Mouse (Mus musculus) urinary bladder, postnatal 36 days (tissue): ENCODE data around the gene Gnb3.
A peak's percentile ranks its signal among the peaks of the same experiment; 100 is the strongest.
"Not testable (repeated sequence)": the region's sequence is repeated elsewhere in the genome, so short reads cannot be mapped to it uniquely, and the experiment has no call there.

Experiments used
- DNase-seq, 2 experiments: peaks; one replicate each; pipeline ENCODE4 v3.0.0; 2022; ENCODE audit warnings: low spot score in 2 of 2, mixed read lengths in 1 of 2

The Gnb3 gene

DNA sequence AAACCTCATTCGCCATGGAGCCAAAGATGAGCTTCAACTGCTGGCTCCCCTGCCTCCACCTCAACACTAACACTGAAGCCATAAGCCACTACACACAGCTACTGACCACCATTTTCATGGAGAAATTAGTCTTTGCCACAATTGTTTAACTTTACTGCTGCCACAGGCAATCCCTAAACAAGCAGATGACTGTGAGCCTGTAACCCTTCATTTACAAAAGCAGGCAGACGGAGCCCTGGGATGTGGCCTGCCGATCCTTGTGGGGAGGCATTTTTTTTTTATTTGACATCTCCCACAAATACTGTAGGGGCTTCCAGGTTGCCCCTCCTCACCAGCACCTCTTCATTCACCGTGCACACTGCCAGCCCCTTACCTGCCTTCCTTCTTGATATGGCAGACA, 23.5 kb downstream of the Gnb3 start:
- no peak for DNase-seq

DNA sequence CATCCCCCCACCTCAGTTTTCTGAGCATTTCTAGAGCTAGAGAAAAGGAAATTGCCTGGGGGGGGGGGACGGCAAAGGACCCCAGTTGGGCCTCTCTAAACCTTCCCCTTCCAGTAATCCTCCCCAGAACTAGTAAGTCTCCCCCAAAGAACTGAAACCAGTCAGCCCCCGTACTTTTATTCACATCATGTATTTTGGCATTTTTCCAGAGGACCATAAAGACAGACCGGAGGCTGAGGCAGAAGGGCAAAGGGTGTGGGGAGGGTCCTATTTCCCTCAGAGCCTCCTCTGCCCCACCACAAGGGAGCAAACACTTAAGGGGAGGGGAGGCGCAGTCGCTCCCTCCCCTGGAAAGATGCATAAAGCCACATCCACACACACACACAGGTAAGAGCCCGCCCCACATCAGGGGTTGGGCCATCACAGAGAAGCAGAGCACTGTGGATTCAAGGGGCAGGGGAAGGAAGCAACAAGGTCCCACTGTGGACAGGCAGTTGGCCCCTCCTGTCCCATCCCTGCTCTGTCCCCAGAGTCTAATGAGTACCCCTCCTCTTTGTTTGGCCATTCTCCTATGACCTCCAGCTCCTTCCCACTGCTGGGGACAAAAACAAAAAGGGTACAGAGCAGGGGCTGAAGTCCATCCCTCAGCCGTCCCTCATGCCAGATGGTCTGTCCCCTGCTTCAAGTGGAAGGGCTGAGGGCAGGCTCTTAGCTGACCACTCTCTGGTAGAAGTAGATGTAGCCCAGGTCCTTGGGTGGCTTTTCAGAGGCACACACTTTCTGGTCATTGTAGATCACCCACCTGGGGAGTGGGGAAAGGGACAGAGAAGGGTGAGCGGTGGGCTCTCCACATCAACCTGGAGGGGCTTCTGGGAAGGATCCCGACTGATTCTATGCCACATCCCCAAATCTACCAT, 25.0 kb downstream of the Gnb3 start:
- DNase-seq: no peak

DNA sequence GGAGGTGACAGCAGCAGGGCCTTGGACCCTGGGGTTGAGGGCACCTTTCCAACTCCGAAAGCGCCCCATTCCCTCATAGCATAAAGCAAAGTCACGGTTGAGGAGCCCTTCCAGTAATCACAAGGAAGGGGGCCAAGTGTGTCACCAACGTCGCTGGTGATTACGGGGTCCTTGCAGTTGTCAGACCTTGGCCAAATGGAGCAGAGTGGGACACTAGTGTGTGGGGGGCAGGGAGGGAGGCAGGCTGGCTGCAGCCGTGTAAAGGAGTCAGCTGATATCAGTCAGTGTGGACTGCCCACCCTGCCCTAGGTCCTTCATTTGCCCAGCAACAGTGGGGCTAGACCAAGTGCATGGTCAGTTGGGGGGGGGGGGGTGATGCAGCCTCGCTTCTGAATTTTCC, 25.6 kb downstream of the Gnb3 start:
- no peak for DNase-seq

DNA sequence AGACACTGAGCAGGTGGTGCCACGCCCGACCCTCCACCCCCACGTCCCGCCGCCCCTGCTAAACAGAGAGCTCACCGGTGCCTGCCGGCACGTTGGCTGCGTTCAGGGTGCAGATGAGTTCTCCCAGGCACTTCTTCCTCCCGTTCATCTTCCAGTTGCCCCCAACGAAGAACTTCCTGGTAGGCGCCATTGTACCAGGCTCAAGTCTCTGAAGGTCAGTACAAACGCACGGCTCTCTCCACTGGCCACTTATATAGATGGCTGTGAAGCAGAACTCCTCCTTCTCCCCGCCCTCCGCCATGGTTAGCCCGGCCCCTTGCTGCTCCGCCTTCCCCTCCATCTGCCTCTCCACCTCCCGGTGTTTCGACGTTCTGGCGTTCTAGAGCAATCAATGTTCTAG, 26.1 kb downstream of the Gnb3 start, which contains the start of gene Tpi1:
Gene Tpi1 (minus strand): TSS at position 364 of the 400 bp plus-strand sequence.
- peak; percentile 91 to 93 for DNase-seq

DNA sequence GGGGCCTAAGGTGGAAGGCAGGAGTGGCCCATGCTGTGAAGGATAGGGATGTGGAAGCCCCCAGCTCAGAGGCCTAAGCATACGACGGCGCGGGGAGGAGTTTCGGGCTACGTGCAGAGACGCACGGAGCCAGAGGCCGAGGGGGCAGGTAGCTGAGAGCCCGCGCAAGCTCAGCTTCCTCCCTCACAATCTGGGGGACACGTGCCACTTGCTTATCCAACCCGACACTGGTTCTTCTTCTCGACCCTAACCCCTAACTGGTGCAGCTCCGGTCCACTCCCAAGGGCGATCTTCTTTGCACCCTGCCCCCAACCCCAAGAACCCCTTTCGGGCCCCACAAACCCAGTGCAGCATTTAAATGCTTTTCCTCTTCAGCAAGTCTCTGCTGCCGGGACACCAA, 26.6 kb downstream of the Gnb3 start:
- peak; percentile 37 to 63 for DNase-seq

DNA sequence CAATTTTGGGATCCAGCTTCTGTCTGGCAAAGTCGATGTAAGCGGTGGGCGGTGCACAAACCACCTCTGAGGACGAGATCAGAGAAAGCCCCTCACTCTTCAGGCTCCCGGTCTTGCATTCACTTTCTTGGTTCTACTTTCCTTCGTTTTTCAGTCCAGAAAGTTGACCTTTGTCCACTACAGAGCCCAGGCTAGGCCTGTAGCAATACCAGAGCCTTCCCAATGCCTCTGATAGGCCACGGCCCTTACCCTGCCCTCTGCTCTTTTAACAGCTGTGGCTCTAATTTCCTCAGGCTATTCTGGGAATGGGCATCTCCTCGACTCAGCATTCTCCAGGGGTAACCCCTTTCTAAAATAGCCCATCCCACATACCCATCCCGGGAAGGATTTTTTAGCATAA, 27.2 kb downstream of the Gnb3 start:
- no peak for DNase-seq

DNA sequence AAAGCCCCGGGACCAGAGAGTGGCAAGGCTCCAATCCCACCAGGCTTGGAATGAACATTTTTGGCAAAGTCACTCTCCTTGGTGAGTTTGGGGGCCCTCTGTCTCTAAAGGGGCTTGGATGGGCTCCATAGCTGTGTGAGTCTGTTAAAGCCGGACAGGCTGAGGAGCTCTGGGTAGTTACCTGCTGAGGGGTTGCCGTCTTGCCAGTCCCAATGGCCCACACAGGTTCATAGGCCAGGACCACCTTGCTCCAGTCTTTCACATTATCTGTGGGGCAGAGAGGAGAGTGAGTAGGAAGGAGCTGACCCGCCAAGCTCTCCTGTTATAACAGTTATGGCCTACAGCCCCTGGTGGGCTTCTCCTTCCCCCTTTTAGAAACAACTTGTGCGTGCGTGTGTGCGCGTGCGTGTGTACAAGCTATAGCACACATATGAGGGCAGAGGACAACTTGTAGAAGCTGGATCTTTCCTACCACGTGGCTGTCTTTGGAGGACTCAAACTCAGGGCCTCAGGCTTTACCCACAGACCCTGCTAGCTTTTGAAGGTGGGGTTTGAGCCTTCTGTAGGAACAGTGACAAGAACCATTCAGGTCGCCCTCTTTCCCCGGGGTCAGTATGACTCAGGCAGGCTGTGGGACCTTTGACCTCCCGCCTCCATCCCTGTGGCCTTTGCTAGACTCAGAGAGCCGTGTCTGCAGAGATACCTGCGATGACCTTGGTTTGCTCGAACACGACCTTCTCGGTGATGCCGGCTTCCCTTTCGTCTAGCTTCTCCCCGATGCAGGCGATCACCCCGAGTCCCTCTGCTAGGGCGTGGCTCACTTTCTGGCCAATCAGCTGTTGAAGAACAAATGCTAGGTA, 28.1 kb downstream of the Gnb3 start:
- DNase-seq: no peak

DNA sequence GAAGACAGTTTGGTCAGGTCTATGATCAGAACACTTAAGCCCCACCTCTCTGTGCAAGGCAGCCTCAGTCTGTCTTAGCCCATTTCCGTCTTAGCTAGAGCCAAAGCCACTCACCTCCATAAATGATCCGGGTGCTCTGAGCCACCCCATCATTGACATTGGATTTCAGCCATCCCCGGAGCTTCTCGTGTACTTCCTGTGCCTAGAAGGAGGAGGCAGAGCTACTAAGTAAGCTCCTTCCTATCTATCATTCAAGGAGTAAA, 28.7 kb downstream of the Gnb3 start:
- no peak for DNase-seq

DNA sequence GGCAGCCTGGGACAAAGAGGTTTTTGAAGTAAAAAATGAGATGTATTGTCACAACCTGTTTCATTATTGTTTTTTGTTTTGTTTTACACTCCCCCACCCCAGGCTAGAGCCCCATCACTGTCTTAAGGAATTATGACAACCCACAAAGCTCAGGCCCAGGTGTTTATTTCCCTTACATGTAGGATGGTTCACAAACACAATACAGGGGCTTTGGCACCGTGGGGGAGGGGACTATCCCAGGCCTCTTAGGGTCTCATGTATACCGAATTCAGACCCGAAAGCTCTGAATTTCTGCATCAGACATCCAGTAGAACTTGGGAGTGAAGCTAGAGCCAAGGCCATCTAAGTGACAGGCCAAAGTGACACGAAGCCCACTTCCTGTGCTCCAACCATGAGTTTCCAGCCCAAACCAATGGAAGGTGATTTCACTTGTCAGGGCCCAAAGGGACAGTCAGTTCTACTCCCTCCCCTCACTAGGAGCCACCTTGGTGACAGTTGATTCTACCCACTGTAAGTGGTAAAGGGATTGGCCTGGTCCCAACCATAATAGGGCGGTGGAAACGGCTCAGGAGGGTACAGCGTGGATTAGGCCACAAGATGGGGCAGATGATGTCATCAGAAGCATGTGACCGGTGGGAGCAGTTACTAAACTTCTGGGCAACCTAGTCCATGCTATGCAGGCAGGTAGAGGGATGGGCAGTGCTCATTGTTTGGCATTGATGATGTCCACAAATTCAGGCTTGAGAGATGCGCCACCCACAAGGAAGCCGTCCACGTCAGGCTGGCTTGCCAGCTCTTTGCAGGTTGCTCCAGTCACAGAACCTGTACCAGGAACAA, 29.3 kb downstream of the Gnb3 start:
- DNase-seq: not testable (repeated sequence)

DNA sequence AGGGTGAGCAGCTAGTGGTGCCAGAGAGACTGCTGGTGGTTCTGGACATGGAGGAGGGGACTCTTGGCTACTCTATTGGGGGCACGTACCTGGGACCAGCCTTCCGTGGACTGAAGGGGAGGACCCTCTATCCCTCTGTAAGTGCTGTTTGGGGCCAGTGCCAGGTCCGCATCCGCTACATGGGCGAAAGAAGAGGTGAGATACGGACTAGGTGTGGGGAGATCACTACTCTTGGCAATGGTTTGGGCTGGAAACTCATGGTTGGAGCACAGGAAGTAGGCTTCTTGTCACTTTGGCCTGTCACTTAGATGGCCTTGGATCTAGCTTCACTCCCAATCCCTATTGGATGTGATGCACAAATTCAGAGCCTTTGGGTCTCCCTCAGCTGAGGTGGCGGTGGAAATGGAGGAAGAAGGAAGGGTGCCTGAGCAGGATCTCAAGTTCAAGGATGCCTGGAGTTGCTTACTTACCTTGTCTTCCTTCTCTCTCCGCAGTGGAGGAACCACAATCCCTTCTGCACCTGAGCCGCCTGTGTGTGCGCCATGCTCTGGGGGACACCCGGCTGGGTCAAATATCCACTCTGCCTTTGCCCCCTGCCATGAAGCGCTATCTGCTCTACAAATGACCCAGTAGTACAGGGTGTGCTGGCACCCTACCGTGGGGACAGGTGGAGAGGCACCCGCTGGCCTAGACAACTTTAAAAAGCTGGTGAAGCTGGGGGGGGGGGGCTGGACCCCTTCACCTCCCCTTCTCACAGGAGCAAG, 30.1 kb downstream of the Gnb3 start:
- DNase-seq: no peak

DNA sequence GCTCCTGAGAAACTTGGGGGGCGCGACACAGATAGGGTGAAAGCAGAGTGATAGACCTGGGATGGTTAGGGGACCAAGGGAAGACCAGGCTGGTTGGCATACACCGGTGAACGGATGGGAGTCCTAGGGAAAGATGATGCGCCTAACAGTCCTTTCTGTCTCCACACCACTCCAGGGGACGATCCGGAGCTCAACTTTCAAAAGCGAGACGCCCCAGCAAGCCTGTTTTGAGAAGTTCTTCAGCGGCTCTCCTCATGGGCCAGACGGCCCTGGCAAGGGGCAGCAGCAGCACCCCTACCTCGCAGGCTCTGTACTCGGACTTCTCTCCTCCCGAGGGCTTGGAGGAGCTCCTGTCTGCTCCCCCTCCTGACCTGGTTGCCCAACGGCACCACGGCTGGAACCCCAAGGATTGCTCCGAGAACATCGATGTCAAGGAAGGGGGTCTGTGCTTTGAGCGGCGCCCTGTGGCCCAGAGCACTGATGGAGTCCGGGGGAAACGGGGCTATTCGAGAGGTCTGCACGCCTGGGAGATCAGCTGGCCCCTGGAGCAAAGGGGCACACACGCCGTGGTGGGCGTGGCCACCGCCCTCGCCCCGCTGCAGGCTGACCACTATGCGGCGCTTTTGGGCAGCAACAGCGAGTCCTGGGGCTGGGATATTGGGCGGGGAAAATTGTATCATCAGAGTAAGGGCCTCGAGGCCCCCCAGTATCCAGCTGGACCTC, 30.9 kb downstream of the Gnb3 start:
- DNase-seq: peak; percentile 78 to 85

DNA sequence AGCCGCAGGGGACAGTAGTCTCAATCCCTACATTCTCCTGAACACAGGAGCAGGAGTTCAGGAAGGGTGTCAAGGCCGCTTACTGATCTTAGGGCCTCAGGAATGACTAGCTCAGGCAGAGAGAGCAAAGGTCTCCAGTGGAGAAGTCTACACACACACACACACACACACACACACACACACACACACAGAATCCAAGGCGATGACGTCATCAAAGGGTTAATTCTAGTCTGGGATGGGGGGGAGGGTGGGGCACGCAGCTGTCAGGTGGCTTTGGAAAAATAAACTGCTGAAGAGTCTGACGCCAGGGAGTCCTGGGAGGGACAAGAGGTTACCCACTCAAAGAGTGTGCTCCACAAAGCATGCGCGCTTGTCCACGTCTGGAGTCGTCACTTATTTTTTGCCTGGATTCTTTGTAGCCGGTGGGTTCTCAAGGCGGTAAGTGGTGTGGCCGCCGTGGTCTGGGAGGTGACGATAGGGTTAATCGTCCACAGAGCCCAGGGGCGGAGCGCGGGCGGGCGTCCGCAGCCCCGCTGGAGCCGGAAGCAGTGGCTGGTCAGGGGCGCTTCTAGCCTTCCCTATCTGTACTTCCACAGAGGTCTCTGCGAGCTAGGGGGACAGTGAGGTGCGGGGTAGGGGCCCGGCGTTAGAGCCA, 31.6 kb downstream of the Gnb3 start, which contains the start of gene Spsb2:
Gene Spsb2 (plus strand): TSS at position 304 of the 655 bp plus-strand sequence.
- peak; percentile 72 to 80 for DNase-seq

DNA sequence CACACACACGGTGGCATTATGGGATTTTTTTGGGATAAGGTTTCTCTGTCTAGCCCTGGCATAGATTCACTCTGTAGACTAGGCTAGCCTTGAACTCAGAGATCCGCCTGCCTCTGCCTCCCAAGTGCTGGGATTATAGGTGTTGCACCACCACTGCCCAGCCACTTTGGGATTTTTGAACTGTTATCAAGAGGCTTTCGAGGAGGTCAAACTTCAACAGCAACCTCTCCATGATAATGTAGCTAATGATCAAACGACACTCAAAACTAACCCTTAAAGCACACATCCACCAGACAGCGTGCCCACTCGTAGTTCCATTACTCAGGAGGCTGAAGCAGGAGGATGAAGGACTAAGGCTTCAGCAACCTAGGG, 32.1 kb downstream of the Gnb3 start:
- DNase-seq: no peak

DNA sequence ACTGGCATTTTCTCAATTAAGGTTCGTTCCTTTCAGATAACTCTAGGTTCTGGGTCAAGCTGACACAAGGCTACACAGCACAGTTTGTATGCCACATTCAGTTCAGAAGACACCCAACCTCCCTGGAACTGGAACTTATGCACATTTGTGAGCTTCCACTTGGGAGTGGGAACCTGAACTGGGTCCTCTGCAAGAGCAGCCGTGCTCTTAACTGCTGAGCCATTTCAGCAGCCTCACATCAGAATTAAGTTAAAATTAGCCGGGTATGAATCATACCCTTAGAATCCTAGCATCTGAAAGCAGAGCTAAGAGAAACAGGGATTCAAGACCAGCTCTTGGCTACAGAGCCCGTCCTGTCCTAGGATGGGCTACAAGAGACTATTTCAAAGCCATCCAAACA, 32.7 kb downstream of the Gnb3 start:
- DNase-seq: no peak

DNA sequence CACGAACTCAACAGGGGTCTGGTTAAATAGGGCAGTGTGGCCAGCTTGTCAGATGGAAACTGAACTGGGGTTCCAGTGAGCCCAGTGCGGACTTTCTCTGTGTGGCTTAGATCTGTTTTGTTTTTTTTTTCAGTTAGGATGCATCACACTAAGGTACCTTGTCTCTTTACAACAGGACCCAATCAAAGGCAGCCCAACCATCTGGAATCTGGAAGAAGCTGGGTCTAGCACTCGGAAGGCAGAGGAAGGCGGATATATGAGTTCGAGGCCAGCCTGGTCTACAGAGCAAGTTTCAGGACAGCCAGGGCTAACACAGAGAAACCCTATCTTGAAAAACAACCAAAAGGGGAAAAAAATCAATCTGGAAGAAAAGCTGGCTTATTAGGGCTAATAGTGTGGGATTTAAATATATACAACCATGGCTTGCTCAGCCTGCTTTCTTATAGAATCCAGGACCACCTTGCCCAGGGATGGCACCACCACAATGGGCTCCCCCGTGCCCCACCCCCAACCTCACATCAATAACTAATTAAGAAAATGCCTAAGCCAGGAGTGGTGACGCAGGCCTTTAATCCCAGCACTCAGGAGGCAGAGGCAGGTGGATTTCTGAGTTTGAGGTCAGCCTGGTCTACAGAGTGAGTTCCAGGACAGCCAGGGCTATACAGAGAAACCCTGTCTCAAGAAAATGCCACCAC, 33.5 kb downstream of the Gnb3 start:
- no peak for DNase-seq

DNA sequence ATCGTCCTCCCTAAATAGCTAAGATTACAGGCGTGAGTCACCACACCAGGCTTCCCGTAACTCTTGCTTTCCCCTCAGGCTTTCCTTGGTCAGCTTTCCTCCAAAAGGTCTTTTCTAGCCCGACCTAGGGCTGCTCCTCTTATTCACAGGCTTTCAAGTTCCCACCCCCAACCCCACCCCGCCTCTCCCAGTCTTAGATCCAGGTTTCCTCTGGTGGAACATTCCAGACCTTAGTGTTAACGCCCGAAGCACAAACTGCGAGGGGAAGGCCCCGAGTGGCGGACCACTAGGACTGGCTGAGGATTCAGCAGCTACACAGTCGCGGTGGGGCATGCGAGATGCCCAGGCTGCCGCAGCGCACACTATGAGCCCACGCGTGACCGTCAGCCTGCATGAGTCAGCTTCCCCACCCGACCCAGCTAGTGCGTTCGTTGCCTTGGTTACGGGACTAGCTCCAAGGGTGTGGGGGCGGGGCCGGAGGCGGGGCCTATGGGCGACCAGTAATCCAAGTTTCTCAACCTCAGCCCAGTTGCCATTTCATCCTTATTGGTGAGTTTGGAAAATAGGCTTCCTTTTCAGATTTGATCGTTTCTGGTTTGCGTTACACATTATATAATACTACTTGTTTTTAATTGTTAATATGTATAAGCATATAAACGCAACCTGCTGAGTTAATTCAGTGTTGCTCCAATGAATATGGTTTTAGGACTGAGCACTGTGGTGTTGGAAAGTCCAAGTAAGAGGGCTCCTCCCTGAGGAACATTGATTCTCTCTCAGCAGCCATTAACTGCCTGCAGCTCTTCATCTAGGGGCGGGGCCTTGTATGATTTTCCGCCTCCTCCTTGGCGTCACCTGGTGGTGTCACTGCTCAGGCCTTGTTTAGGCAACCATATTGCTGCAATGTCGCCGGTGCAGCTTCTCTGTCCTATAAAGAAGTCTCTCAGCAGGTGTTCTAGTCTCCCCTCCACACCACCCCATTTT, 34.4 kb downstream of the Gnb3 start:
- peak; percentile 94 to 97 for DNase-seq

DNA sequence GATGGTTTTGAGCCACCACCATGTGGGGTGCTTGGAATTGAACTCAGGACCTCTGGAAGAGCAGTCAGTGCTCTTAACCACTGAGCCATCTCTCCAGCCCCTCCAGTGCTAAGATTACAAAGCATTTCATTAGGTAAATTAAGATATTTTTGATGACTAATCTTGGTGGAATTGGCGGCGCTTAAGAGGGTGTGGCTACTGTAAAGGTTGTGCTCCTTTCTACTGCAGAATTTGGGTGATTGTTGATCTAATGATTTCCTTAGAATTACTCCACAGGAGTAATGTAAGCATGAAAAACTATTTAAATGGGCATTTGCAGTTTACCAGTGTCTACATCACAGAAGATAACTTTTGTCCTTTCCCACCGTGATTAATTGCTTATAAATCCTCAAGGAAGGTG, 35.7 kb downstream of the Gnb3 start:
- no peak for DNase-seq

DNA sequence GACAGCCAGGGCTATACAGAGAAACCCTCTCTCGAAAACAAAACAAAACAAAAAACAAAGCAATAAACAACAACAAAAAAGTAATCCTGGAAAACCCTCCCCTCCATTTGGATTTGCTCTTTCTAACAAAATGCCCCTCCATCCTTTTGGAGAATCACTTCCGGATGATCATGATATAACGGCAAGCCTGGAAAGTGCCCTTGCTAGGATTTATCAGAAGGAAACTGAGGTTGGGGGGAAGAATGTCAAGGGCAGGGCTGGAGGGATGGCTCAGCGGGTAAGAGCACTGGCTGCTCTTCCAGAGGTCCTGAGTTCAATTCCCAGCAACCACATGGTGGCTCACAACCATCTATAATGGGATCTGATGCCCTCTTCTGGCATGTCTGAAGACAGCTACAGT, 36.4 kb downstream of the Gnb3 start:
- DNase-seq: not testable (repeated sequence)
